Mouse (Mus musculus) MEL (cell line): ENCODE data around the gene Mtx1.

ENCODE experiments used
- BHLHE40 ChIP-seq: IDR thresholded peaks from 2 replicates; pipeline ENCODE4 v1.6.1; 2012; ENCODE audit warnings: low read depth, mild to moderate bottlenecking, inconsistent platforms, low read length, improper control_type of control experiment, borderline replicate concordance
- CTCF ChIP-seq, 3 experiments: IDR thresholded peaks in 2 of 3; conservative IDR thresholded peaks in 1 of 3; 2 replicates each; pipeline ENCODE4 v1.5.1; 2011 to 2012; ENCODE audit warnings: low read length in 3 of 3, low read depth in 2 of 3, mild to moderate bottlenecking in 2 of 3, improper control_type of control experiment in 1 of 3, inconsistent platforms in 1 of 3, mixed read lengths in 1 of 3, moderate library complexity in 1 of 3; ENCODE audit not compliant: control insufficient read depth in 1 of 3, insufficient read depth in 1 of 3, poor library complexity in 1 of 3, severe bottlenecking in 1 of 3
- EP300 ChIP-seq, 2 experiments: IDR thresholded peaks; 2 replicates each; pipeline ENCODE4 v1.6.1; 2011; ENCODE audit warnings: improper control_type of control experiment in 2 of 2, low read length in 2 of 2, low read depth in 1 of 2, mild to moderate bottlenecking in 1 of 2
- ETS1 ChIP-seq: IDR thresholded peaks from 2 replicates; pipeline ENCODE4 v1.6.1; 2012; ENCODE audit warnings: low read depth, mild to moderate bottlenecking, inconsistent platforms, low read length, improper control_type of control experiment, moderate library complexity
- JUND ChIP-seq: IDR thresholded peaks from 2 replicates; pipeline ENCODE4 v1.6.1; 2011; ENCODE audit warnings: low read depth, mild to moderate bottlenecking, improper control_type of control experiment, low read length
- MAFK ChIP-seq: IDR thresholded peaks from 2 replicates; pipeline ENCODE4 v1.6.1; 2011; ENCODE audit warnings: low read depth, mild to moderate bottlenecking, low read length, improper control_type of control experiment, borderline replicate concordance
- MXI1 ChIP-seq: IDR thresholded peaks from 2 replicates; pipeline ENCODE4 v1.6.1; 2011; ENCODE audit warnings: mild to moderate bottlenecking, low read depth, low read length, improper control_type of control experiment
- POLR2A ChIP-seq, 2 experiments: IDR thresholded peaks; 2 replicates each; pipeline ENCODE4 v1.6.1; 2011 to 2012; ENCODE audit warnings: low read length in 2 of 2, mild to moderate bottlenecking in 2 of 2, control low read depth in 1 of 2, improper control_type of control experiment in 1 of 2, low read depth in 1 of 2, moderate library complexity in 1 of 2; ENCODE audit not compliant: control insufficient read depth in 1 of 2, insufficient read depth in 1 of 2, poor library complexity in 1 of 2
- POLR2AphosphoS2 ChIP-seq: IDR thresholded peaks from 2 replicates; pipeline ENCODE4 v1.6.1; 2011; ENCODE audit warnings: low read length, improper control_type of control experiment
- SIN3A ChIP-seq: IDR thresholded peaks from 2 replicates; pipeline ENCODE4 v1.6.1; 2012; ENCODE audit warnings: low read length, improper control_type of control experiment, inconsistent platforms
- ZC3H11A ChIP-seq: IDR thresholded peaks from 2 replicates; pipeline ENCODE4 v1.6.1; 2012; ENCODE audit warnings: low read depth, mild to moderate bottlenecking, inconsistent platforms, low read length, improper control_type of control experiment

GRCm38 (mm10) chr3:89228836-89229235, 1.9 kb upstream of the Mtx1 start, which contains the start of gene Muc1:
- no peak for TF ChIP-seq BHLHE40
- TF ChIP-seq EP300 (IDR thresholded peaks at IDR 0.05; ENCODE audit: low read depth in 1 of 2, low read length in 2 of 2): no peak
- no peak for TF ChIP-seq SIN3A
- no peak for TF ChIP-seq ETS1
- TF ChIP-seq POLR2A (IDR thresholded peaks at IDR 0.05; ENCODE audit: control insufficient read depth in 1 of 2, insufficient read depth in 1 of 2, low read depth in 1 of 2, low read length in 2 of 2, poor library complexity in 1 of 2): 0 out of 4 replicates have a peak, but pooled peaks of 1 of the 2 experiments have one; percentile 36
- TF ChIP-seq ZC3H11A: no peak
- TF ChIP-seq MAFK: no peak
- TF ChIP-seq POLR2AphosphoS2: no peak
- TF ChIP-seq CTCF (IDR thresholded peaks at IDR 0.05 in 2 of 3, conservative IDR thresholded peaks at IDR 0.05 in 1 of 3; ENCODE audit: control insufficient read depth in 1 of 3, insufficient read depth in 1 of 3, low read depth in 2 of 3, low read length in 3 of 3, poor library complexity in 1 of 3, severe bottlenecking in 1 of 3): no peak
- no peak for TF ChIP-seq MXI1
- no peak for TF ChIP-seq JUND
